Mouse (Mus musculus): ENCODE results near the gene Sp2. TPM values are rescaled to one million over a fixed set of nuclear protein-coding genes. Genes with fewer than 3 reads are reported as not detected.

Gene Sp2
- polyA plus RNA-seq, 1 experiment from 2014 or later: 13.0 TPM

GRCm38 (mm10) chr11:96940578-96941465, 41.9 kb downstream of the Sp2 start:
- ATAC-seq (no peak), DNase-seq (ENCODE audit: low read depth, low spot score) (no peak)
- no peak for TF ChIP-seq CTCF (IDR thresholded peaks at IDR 0.05)
- ChIA-PET CTCF (interaction anchor here (0.9 kb wide), 2 partner anchors 23 to 25 kb away, joined by 3 to 5 read pairs; partner anchors contain the start of gene Cdk5rap3), POLR2A (no interaction called here)
- H3K27me3 ChIP-seq: no peaks in the 10 kb centered on the region
- in situ Hi-C loops (cut with MboI; ENCODE audit: low pct_unique_long_range_greater_than_20kb): no loop called here

DNA sequence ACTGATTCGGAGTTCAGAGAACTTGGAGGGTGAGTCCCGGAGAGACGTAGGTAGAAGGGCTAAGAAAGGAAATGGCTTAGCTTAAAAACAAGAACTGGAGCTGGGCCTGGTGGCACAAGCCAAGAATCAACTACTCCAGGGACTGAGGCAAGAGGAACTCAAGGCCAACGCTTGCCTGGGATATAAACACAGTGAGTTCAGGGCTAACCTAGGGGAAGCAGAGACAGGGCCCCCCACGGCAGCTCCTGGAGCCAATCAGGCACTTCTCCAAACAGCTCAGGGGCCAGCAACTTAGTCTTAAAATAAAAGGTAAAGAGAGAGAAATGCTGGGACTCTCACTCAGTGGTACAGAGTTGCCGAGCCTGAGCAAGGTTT, 44.3 kb downstream of the Sp2 start:
- in situ Hi-C loops (cut with MboI; ENCODE audit: low pct_unique_long_range_greater_than_20kb): no loop called here
- CTCF ChIA-PET: interaction anchor here (1.0 to 3.1 kb wide), 5 partner anchors 9 to 25 kb away, joined by 3 to 17 read pairs (median 10); partner anchors contain the start of gene Cdk5rap3
- ATAC-seq (no peak), DNase-seq (ENCODE audit: low read depth, low spot score) (no peak)
- POLR2A ChIA-PET: interaction anchor here (0.7 to 1.2 kb wide), 2 partner anchors 21 to 31 kb away, joined by 3 to 4 read pairs; no protein-coding TSS in a partner anchor
- no peaks in the 10 kb centered on the region for H3K27me3 ChIP-seq
- no peak for TF ChIP-seq CTCF (IDR thresholded peaks at IDR 0.05)

DNA sequence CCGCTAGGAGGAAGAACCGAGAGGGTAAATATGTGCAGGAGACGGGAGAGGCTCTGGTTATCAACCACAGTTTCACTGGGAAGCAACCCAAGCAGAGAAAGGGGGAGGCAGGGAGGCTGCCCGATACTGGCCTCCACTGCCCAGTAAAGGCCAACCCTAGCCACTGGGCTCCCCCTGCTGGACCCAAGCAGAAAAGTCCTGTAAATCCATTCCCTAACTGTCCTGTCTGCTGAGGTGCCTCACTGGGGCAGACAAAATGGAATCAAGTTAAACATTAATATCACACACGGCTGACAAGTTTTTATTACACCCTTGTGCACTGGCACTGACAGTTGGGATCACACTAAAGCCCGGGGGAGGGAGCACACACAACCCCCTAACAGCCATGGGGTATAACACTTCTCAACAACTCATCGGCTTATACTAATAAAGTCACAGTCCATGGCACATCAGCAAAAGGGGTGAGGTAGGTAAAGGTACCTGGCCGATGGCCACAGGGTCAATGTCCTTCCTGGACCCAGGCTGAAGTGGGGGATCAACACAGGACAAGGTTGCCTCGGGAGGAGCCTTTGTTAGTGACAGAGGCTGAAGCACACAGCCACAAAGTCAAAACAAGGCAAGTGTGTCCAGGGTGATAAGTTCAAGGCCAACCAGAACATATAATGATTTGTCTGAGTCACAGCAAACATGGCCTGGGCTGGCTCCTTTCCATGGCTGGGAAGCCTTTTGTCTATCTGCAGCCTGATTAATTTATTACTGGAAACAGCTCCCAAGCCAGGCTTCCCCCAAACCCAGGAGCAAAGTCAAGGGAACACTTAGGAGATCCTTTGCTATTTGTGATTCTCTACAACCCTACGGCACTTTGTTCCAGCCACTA, 45.0 kb downstream of the Sp2 start:
- ChIA-PET CTCF (interaction anchor here (0.7 to 3.1 kb wide), 6 partner anchors 8 to 26 kb away, joined by 3 to 17 read pairs (median 8); partner anchors contain the start of gene Cdk5rap3), POLR2A (interaction anchor here (0.7 to 1.2 kb wide), 4 partner anchors 19 to 31 kb away, joined by 3 to 4 read pairs (median 3); partner anchors contain the start of gene Cdk5rap3)
- in situ Hi-C loops (cut with MboI; ENCODE audit: low pct_unique_long_range_greater_than_20kb): no loop called here

GRCm38 (mm10) chr11:96935872-96936650, 46.7 kb downstream of the Sp2 start:
- ChIA-PET CTCF (interaction anchor here (3.1 kb wide), 1 partner anchor 17 kb away, joined by 13 read pairs; no protein-coding TSS in a partner anchor), POLR2A (no interaction called here)
- no peaks in the 10 kb centered on the region for H3K27me3 ChIP-seq
- in situ Hi-C loops (cut with MboI; ENCODE audit: low pct_unique_long_range_greater_than_20kb): no loop called here
- no peak for TF ChIP-seq CTCF (IDR thresholded peaks at IDR 0.05)
- no peak for ATAC-seq
- no peak for DNase-seq (ENCODE audit: low read depth, low spot score)

More for the DNA sequence above, 45.0 kb downstream of the Sp2 start:
- ATAC-seq (peak; percentile 85), DNase-seq (ENCODE audit: low read depth, low spot score) (no peak)
- no peaks in the 10 kb centered on the region for H3K27me3 ChIP-seq
- peak; percentile 96 for TF ChIP-seq CTCF (IDR thresholded peaks at IDR 0.05)

DNA sequence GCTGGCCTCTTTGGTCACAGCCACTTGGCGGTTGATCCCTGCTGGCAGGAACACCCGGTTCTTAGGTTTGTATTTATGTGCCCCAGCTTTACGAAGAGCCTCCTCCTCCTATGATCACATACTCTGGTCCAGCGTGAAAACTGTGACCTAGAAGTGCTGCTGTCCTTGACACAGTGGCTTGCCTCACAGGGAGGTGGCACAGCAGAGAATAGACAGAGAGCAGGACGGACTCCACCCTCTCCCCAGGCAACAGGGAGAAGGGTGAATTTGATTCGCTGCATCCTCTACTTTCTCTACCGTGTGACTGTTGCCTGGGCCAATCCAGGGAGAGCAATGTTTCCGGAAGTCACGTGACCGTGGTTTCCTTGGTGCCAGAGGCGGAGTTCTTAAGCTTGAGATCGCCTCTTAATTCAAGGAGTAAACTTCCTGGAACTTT, 47.8 kb downstream of the Sp2 start:
- ChIA-PET POLR2A (interaction anchor here (0.7 to 1.0 kb wide), 2 partner anchors 15 to 643 kb away, joined by 4 to 5 read pairs; no protein-coding TSS in a partner anchor), CTCF (interaction anchor here (0.8 to 1.1 kb wide), 2 partner anchors 18 to 29 kb away, joined by 3 read pairs; no protein-coding TSS in a partner anchor)
- H3K27me3 ChIP-seq: no peaks in the 10 kb centered on the region
- no peak for DNase-seq (ENCODE audit: low read depth, low spot score)
- no peak for TF ChIP-seq CTCF (IDR thresholded peaks at IDR 0.05)
- no peak for ATAC-seq
- in situ Hi-C loops (cut with MboI; ENCODE audit: low pct_unique_long_range_greater_than_20kb): no loop called here

- POLR2A ChIA-PET: no interaction called here
- in situ Hi-C loops (cut with MboI; ENCODE audit: low pct_unique_long_range_greater_than_20kb): no loop called here
- CTCF ChIA-PET: interaction anchor here (1.1 to 2.5 kb wide), 2 partner anchors 14 to 16 kb away, joined by 3 to 13 read pairs; no protein-coding TSS in a partner anchor
- no peak for TF ChIP-seq CTCF (IDR thresholded peaks at IDR 0.05)
- no peaks in the 10 kb centered on the region for H3K27me3 ChIP-seq
- ATAC-seq (no peak), DNase-seq (ENCODE audit: low read depth, low spot score) (no peak)
Measured at GRCm38 (mm10) chr11:96933562-96934276, 49.0 kb downstream of the Sp2 start.

GRCm38 (mm10) chr11:96931327-96932062, 51.3 kb downstream of the Sp2 start:
- no peak for DNase-seq (ENCODE audit: low read depth, low spot score)
- no peak for ATAC-seq
- ChIA-PET CTCF (interaction anchor here (0.6 to 2.5 kb wide), 2 partner anchors 12 to 99 kb away, joined by 3 to 13 read pairs; no protein-coding TSS in a partner anchor), POLR2A (interaction anchor here (0.7 kb wide), 1 partner anchor 11 kb away, joined by 3 read pairs; no protein-coding TSS in a partner anchor)
- in situ Hi-C loops (cut with MboI; ENCODE audit: low pct_unique_long_range_greater_than_20kb): no loop called here
- no peaks in the 10 kb centered on the region for H3K27me3 ChIP-seq
- TF ChIP-seq CTCF (IDR thresholded peaks at IDR 0.05): no peak

DNA sequence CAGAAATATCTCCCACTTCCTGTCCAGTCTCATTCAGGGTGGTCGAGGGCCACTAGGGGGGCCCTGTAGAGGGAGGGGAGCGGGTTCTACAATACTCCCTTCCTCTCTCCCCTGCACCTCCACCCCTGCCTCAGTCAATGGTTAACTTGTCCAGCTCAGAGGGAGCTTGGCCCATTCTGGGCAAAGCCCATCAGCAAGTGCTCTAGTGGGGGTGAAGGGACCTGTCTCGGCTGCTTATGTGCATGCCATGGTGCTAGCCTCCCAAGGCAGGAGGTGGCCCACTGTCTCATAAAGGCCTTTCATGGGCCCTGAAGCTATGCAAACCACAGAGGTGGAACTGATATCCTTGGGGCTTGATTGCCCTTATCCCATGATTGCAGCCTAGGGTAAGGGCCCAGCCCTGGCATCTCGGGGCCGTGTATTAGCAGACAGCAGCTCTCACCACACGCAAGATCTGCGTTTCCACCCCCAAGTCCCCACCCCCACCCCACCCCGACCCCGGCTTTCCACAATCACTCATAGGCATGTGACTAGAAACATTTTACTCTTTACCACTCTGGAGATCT, 52.9 kb downstream of the Sp2 start:
- ChIA-PET POLR2A (interaction anchor here (1.6 kb wide), 1 partner anchor 11 kb away, joined by 4 read pairs; no protein-coding TSS in a partner anchor), CTCF (interaction anchor here (1.1 to 2.0 kb wide), 3 partner anchors 9 to 49 kb away, joined by 3 to 6 read pairs (median 3); no protein-coding TSS in a partner anchor)
- ATAC-seq: peak; percentile 33
- no peak for DNase-seq (ENCODE audit: low read depth, low spot score)
- in situ Hi-C loops (cut with MboI; ENCODE audit: low pct_unique_long_range_greater_than_20kb): loop anchor here (5.0 kb wide), 1 partner anchor 97 kb away; the partner anchor contains the start of gene Scrn2
- no peaks in the 10 kb centered on the region for H3K27me3 ChIP-seq
- TF ChIP-seq CTCF (IDR thresholded peaks at IDR 0.05): no peak

Data from Patski (cell line).